Mouse (Mus musculus): Measurements from ENCODE around the gene Csnk2a1. TPM values are rescaled to one million over a fixed set of nuclear protein-coding genes. Genes with fewer than 3 reads are reported as not detected.
"Not testable (repeated sequence)": the region's sequence is repeated elsewhere in the genome, so short reads cannot be mapped to it uniquely, and the experiment has no call there.

The Csnk2a1 gene
- polyA plus RNA-seq, 1 experiment from 2014 or later, result 75.7 TPM

DNA sequence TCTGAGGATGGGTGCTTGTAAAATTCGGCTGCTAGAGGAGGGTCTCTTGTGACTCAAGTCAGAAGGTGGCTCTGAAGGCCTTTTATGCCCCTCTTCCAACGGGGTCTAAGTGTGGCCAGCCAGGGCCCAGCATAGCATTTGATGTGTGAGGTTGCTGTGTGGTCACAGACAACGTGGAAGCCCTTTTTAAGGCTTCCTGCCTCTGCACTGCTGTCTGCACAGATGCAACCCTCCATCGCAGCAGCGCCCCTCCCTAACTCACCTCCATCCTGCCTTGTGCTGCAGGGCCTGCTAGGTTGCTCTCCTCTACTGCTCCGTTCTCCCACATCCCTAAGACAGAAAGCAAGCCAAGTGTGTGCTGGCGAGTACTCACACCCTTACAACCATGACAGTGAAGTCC, 36.5 kb upstream of the Csnk2a1 start:
- no peak for ATAC-seq (replicated peaks; ENCODE audit: extremely low read depth, insufficient read depth, low FRiP score)
- Histone ChIP-seq H3K27me3 (ENCODE audit: control insufficient read depth, insufficient read depth, low read length) (no peaks in the 10 kb centered on the region), H3K36me3 (ENCODE audit: control insufficient read depth, insufficient read depth) (no peaks in the 10 kb centered on the region), H3K4me1 (ENCODE audit: control insufficient read depth, insufficient read depth, low read length) (peaks cover 14% of the 10 kb centered on the region), H3K4me3 (ENCODE audit: low read length) (no peak overlapping the region), H3K9me3 (replicated peaks; ENCODE audit: control insufficient read depth, low read length) (no peaks in the 10 kb centered on the region), H3K9ac (ENCODE audit: low read length) (no peak overlapping the region), H3K27ac (ENCODE audit: low read length) (peak overlapping the region; percentile 50; the same call in 1 of the 2 replicates), H3K4me2 (ENCODE audit: low read depth, low read length) (no peak overlapping the region)
- WGBS, result 60% methylated on average over 7 of the region's 7 CpGs

DNA sequence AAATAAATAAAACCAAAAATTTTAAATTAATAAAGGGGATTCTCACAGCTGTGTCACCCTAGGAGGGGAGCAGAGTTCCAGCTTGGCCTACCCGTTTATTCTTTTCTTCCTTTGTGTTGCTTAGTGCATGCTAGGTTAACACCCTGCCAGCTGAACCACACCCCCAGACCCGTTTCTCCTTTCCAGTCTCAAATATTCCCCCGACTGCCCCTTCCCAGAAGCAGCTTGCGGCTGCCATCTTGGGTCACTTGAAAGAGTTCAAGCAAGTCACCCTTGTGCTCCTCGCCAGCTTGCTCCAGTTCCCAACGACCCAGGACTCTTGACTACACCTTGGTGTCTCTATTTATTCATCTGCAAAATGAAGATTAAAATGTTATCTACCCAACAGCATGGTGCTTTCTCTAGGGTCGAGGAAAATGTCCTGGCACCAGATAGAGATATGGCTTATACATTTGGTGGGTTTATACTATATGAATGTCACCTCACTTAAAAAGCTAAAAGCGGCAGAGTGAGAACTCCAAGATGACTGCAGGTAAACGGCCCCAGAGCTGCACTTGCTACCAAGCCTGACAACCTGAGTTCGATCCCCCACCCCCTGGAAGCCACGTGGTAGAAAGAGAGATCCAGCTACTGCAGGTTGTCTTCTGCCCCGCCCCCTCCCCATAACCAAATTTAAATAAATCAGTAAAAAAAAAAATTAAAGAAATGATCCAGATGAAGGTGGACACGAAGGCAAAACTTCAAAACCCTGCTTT, 33.9 kb upstream of the Csnk2a1 start:
- H3K9me3 ChIP-seq (replicated peaks; ENCODE audit: control insufficient read depth, low read length), result no peaks in the 10 kb centered on the region
- ATAC-seq (replicated peaks; ENCODE audit: extremely low read depth, insufficient read depth, low FRiP score), result no peak
- WGBS, result 64% methylated on average over 13 of the region's 13 CpGs
- no peak overlapping the region for H3K9ac ChIP-seq (ENCODE audit: low read length)
- no peak overlapping the region for H3K4me2 ChIP-seq (ENCODE audit: low read depth, low read length)
- peaks cover 14% of the 10 kb centered on the region for H3K4me1 ChIP-seq (ENCODE audit: control insufficient read depth, insufficient read depth, low read length)
- no peaks in the 10 kb centered on the region for H3K27me3 ChIP-seq (ENCODE audit: control insufficient read depth, insufficient read depth, low read length)
- H3K4me3 ChIP-seq (ENCODE audit: low read length), result no peak overlapping the region
- H3K36me3 ChIP-seq (ENCODE audit: control insufficient read depth, insufficient read depth), result no peaks in the 10 kb centered on the region
- no peak overlapping the region for H3K27ac ChIP-seq (ENCODE audit: low read length)

DNA sequence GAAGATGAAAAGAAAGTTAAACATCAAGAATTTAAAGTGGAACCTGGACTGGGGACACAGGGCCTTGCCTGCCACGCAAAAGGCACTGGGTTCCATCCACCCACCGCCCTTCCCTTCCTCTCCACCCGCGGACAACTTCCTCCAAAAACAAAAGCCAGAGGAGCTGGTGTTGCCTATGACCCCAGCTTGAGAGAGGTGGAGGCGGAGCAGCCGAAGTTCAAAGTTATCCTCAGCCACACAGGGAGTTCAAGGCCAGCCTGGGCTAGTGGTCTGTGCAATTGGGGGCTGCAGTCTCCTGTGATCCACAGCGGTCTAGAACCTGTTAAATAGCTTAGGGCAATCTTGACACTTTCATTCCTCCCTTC, 33.3 kb upstream of the Csnk2a1 start:
- H3K4me3 ChIP-seq (ENCODE audit: low read length), result no peak overlapping the region
- no peaks in the 10 kb centered on the region for H3K27me3 ChIP-seq (ENCODE audit: control insufficient read depth, insufficient read depth, low read length)
- H3K9me3 ChIP-seq (replicated peaks; ENCODE audit: control insufficient read depth, low read length), result no peaks in the 10 kb centered on the region
- peaks cover 14% of the 10 kb centered on the region for H3K4me1 ChIP-seq (ENCODE audit: control insufficient read depth, insufficient read depth, low read length)
- H3K27ac ChIP-seq (ENCODE audit: low read length), result no peak overlapping the region
- no peak overlapping the region for H3K4me2 ChIP-seq (ENCODE audit: low read depth, low read length)
- H3K9ac ChIP-seq (ENCODE audit: low read length), result no peak overlapping the region
- no peak for ATAC-seq (replicated peaks; ENCODE audit: extremely low read depth, insufficient read depth, low FRiP score)
- H3K36me3 ChIP-seq (ENCODE audit: control insufficient read depth, insufficient read depth), result no peaks in the 10 kb centered on the region
- WGBS, result 68% methylated on average over 7 of the region's 7 CpGs

DNA sequence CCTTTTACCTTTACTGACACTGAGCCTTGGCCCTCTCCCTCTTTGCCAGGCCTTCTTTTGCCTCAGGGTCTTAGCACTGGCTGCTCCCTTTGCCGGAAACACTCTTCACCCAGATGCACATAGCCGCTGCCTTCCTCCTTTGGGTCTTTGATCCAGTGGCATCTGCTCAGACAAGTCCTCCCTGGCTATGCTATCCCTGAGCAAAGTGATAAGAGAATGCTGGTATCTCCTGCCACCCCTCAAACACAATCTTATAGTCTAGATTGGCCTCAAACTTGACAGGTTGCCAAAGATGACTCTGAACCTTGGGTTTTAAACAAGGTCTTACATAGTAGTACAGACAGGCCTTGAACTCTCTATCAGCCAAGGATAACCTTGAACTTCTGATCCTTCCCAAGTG, 32.1 kb upstream of the Csnk2a1 start:
- 82% methylated on average over 2 of the region's 2 CpGs for WGBS
- Histone ChIP-seq H3K4me1 (ENCODE audit: control insufficient read depth, insufficient read depth, low read length) (peaks cover 10% of the 10 kb centered on the region), H3K36me3 (ENCODE audit: control insufficient read depth, insufficient read depth) (no peaks in the 10 kb centered on the region), H3K9me3 (replicated peaks; ENCODE audit: control insufficient read depth, low read length) (no peaks in the 10 kb centered on the region), H3K9ac (ENCODE audit: low read length) (no peak overlapping the region), H3K4me3 (ENCODE audit: low read length) (no peak overlapping the region), H3K27me3 (ENCODE audit: control insufficient read depth, insufficient read depth, low read length) (no peaks in the 10 kb centered on the region), H3K27ac (ENCODE audit: low read length) (no peak overlapping the region), H3K4me2 (ENCODE audit: low read depth, low read length) (no peak overlapping the region)
- no peak for ATAC-seq (replicated peaks; ENCODE audit: extremely low read depth, insufficient read depth, low FRiP score)

DNA sequence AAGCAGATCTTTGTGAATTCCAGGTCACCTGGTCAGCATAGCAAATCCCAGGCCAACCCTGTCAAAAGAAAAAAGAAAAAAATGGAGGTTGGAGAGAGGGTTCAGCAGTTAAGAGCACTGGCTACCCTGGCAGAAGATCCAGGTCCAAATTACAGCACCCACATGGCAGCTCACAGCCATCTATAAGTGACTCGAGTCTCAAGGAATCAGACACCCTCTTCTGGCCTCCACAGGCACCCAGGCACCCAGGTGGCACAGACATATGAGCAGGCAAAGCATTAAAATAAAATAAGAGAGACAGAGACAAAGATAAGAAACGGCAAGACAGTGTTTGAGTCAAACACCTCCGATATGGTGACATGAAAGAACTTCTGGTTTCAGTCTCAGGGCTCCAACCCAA, 29.7 kb upstream of the Csnk2a1 start:
- H3K4me1 ChIP-seq (ENCODE audit: control insufficient read depth, insufficient read depth, low read length), result no peaks in the 10 kb centered on the region
- ATAC-seq (replicated peaks; ENCODE audit: extremely low read depth, insufficient read depth, low FRiP score), result no peak
- H3K4me2 ChIP-seq (ENCODE audit: low read depth, low read length), result no peak overlapping the region
- H3K27me3 ChIP-seq (ENCODE audit: control insufficient read depth, insufficient read depth, low read length), result no peaks in the 10 kb centered on the region
- no peak overlapping the region for H3K9ac ChIP-seq (ENCODE audit: low read length)
- 32% methylated on average over 3 of the region's 3 CpGs for WGBS
- no peak overlapping the region for H3K4me3 ChIP-seq (ENCODE audit: low read length)
- H3K36me3 ChIP-seq (ENCODE audit: control insufficient read depth, insufficient read depth), result no peaks in the 10 kb centered on the region
- H3K9me3 ChIP-seq (replicated peaks; ENCODE audit: control insufficient read depth, low read length), result no peaks in the 10 kb centered on the region
- H3K27ac ChIP-seq (ENCODE audit: low read length), result no peak overlapping the region

DNA sequence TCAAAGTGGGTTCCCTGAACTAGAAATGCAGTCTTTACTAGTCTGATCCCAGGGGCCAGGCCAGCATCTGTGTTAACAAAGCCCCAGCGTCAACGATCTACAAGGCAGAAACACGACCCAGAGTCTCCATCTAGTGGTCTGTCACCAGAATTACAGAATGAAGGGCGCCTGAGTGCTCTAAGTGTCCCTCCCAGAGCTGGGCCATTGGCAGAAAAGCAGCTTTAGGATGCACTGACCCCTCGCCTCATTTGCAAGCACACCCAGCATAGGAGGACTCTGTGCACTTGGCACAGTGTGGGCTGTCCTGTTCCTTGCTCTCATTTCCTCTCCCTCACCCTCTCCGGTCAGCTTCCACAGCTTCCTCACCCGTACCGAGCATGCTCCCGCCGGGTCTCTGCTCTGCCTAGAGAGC, 29.3 kb upstream of the Csnk2a1 start:
- Histone ChIP-seq H3K4me2 (ENCODE audit: low read depth, low read length) (no peak overlapping the region), H3K9me3 (replicated peaks; ENCODE audit: control insufficient read depth, low read length) (no peaks in the 10 kb centered on the region), H3K36me3 (ENCODE audit: control insufficient read depth, insufficient read depth) (no peaks in the 10 kb centered on the region), H3K27me3 (ENCODE audit: control insufficient read depth, insufficient read depth, low read length) (no peaks in the 10 kb centered on the region), H3K4me1 (ENCODE audit: control insufficient read depth, insufficient read depth, low read length) (no peaks in the 10 kb centered on the region), H3K27ac (ENCODE audit: low read length) (no peak overlapping the region), H3K9ac (ENCODE audit: low read length) (no peak overlapping the region), H3K4me3 (ENCODE audit: low read length) (no peak overlapping the region)
- ATAC-seq (replicated peaks; ENCODE audit: extremely low read depth, insufficient read depth, low FRiP score), result no peak; the same call in 1 of the 2 replicates
- 49% methylated on average over 10 of the region's 10 CpGs for WGBS

DNA sequence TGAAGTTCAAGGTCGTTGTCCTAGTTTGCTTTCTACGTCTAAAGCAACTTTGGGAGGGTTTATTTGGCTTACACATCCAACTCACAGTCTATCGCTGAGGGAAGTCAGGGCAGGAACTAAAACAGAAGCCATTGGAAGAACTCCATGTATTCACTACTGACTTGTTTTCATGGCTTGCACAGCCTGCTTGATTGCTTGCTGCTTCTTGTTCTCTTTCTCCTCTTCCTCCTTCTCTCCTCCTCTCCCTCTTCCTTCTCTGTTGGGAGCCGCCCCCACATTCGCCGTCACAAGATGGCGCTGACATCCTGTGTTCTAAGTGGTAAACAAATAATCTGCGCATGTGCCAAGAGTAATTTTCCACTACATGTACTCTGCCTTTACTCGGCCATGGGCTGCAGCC, 20.5 kb upstream of the Csnk2a1 start:
- not testable (repeated sequence) for H3K27me3 ChIP-seq (ENCODE audit: control insufficient read depth, insufficient read depth, low read length); H3K4me3 ChIP-seq (ENCODE audit: low read length); H3K9ac ChIP-seq (ENCODE audit: low read length); H3K4me1 ChIP-seq (ENCODE audit: control insufficient read depth, insufficient read depth, low read length); H3K9me3 ChIP-seq (replicated peaks; ENCODE audit: control insufficient read depth, low read length); ATAC-seq (replicated peaks; ENCODE audit: extremely low read depth, insufficient read depth, low FRiP score); H3K27ac ChIP-seq (ENCODE audit: low read length); H3K36me3 ChIP-seq (ENCODE audit: control insufficient read depth, insufficient read depth); H3K4me2 ChIP-seq (ENCODE audit: low read depth, low read length)
- WGBS, result 83% methylated on average over 7 of the region's 9 CpGs

DNA sequence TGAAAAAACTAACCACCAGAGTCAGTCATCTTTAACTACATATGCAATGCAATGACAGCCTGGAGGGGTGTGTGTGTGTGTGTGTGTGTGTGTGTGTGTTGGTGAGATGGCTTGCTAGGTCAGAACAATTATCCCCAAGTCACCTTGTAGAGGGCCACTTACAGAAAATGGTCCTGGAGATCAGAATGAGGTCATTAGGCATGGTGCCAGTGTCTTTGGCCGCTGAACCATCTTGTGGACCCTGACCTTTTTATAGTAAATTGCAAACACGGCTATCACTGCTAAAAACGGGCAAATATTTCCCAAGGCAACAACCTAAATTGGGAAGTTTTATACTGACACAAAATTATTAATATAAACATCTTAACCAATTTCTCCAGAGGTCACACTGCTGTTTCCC, 14.8 kb upstream of the Csnk2a1 start:
- H3K27me3 ChIP-seq (ENCODE audit: control insufficient read depth, insufficient read depth, low read length), result no peaks in the 10 kb centered on the region
- no peak overlapping the region for H3K9ac ChIP-seq (ENCODE audit: low read length)
- no peaks in the 10 kb centered on the region for H3K36me3 ChIP-seq (ENCODE audit: control insufficient read depth, insufficient read depth)
- H3K9me3 ChIP-seq (replicated peaks; ENCODE audit: control insufficient read depth, low read length), result no peaks in the 10 kb centered on the region
- no peaks in the 10 kb centered on the region for H3K4me1 ChIP-seq (ENCODE audit: control insufficient read depth, insufficient read depth, low read length)
- WGBS, result 72% methylated on average over 3 of the region's 3 CpGs
- H3K27ac ChIP-seq (ENCODE audit: low read length), result no peak overlapping the region
- H3K4me2 ChIP-seq (ENCODE audit: low read depth, low read length), result no peak overlapping the region
- no peak overlapping the region for H3K4me3 ChIP-seq (ENCODE audit: low read length)
- ATAC-seq (replicated peaks; ENCODE audit: extremely low read depth, insufficient read depth, low FRiP score), result no peak

DNA sequence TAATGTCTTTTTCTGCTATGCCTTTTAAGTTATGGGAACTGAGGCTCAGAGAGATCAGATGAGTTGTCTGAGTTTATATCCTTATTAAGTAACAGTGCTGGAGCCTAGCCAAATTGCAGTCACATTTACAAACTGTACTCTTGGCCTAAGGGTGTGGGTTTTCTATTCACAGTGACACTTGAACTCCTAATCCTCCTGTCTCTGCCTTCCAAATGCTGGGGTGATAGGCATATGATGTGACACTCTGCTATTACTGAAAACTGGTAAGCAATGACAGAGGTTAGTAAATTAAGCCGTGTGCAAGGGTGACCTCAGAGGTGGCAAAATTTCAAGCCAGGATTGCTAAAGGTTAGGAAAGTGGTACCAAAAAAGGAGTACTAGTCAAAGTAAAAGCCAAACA, 9.7 kb upstream of the Csnk2a1 start:
- H3K27me3 ChIP-seq (ENCODE audit: control insufficient read depth, insufficient read depth, low read length), result no peaks in the 10 kb centered on the region
- no peak overlapping the region for H3K27ac ChIP-seq (ENCODE audit: low read length)
- H3K9me3 ChIP-seq (replicated peaks; ENCODE audit: control insufficient read depth, low read length), result no peaks in the 10 kb centered on the region
- no peak overlapping the region for H3K4me2 ChIP-seq (ENCODE audit: low read depth, low read length)
- no peak for ATAC-seq (replicated peaks; ENCODE audit: extremely low read depth, insufficient read depth, low FRiP score)
- no peaks in the 10 kb centered on the region for H3K4me1 ChIP-seq (ENCODE audit: control insufficient read depth, insufficient read depth, low read length)
- no peaks in the 10 kb centered on the region for H3K36me3 ChIP-seq (ENCODE audit: control insufficient read depth, insufficient read depth)
- no peak overlapping the region for H3K9ac ChIP-seq (ENCODE audit: low read length)
- no peak overlapping the region for H3K4me3 ChIP-seq (ENCODE audit: low read length)
- 41% methylated on average over 1 of the region's 1 CpGs for WGBS
